8 mouse cellular contexts compared by ENCODE assay signal in genomic region chr3:148959327-148960025, GRCm38 (mm10). TPM values are rescaled to one million over a fixed set of nuclear protein-coding genes. Genes with fewer than 3 reads are reported as not detected.
DNase-seq lines count a peak whose midpoint lies in the region; ATAC-seq lines count a peak whose summit lies in the region.

No protein-coding gene starts in this region.

- no peak overlapping the region for H3K27ac ChIP-seq in neural tube, embryonic 11.5 days (ENCODE audit: low read depth, low read length)
- no peak overlapping the region for H3K27ac ChIP-seq in embryonic facial prominence, embryonic 15.5 days (replicated peaks)
- no peak overlapping the region; the same call in 1 of the 2 replicates for H3K27ac ChIP-seq in heart, embryonic 16.5 days (ENCODE audit: low read length)
- H3K27ac ChIP-seq in stomach, embryonic 14.5 days (ENCODE audit: low read length): no peak overlapping the region

- H3K27me3 ChIP-seq in neural tube, embryonic 11.5 days (ENCODE audit: control insufficient read depth, insufficient read depth, low read length): no peaks in the 10 kb centered on the region
- no peaks in the 10 kb centered on the region for H3K27me3 ChIP-seq in embryonic facial prominence, embryonic 15.5 days
- no peaks in the 10 kb centered on the region for H3K27me3 ChIP-seq in heart, embryonic 16.5 days (ENCODE audit: control insufficient read depth, insufficient read depth, low read length)
- H3K27me3 ChIP-seq in stomach, embryonic 14.5 days (ENCODE audit: control insufficient read depth, insufficient read depth, low read length): no peaks in the 10 kb centered on the region

- H3K9ac ChIP-seq in neural tube, embryonic 11.5 days (ENCODE audit: low read length): no peak overlapping the region
- H3K9ac ChIP-seq in embryonic facial prominence, embryonic 15.5 days: no peak overlapping the region
- H3K9ac ChIP-seq in heart, embryonic 16.5 days (ENCODE audit: low read length): peak overlapping the region; percentile 63
- H3K9ac ChIP-seq in stomach, embryonic 14.5 days (replicated peaks; ENCODE audit: low read depth, low read length): no peak overlapping the region

- no peak for DNase-seq in neural tube, embryonic 11.5 days (ENCODE audit: low spot score)
- DNase-seq in neural tube, embryonic 10.5 days (ENCODE audit: extremely low spot score, low spot score): no peak
- DNase-seq in kidney, postnatal 10 days: peak; percentile 70
- peak; percentile 68 for DNase-seq in lung, postnatal 25 days (ENCODE audit: low spot score)
- DNase-seq in c-Kit-positive CD71-positive TER-119-positive erythroid progenitor cells, embryonic 14.5 days (ENCODE audit: low spot score): no peak

- peak; percentile 62; the same call in 1 of the 2 replicates for ATAC-seq in neural tube, embryonic 11.5 days (ENCODE audit: insufficient read depth, low FRiP score, low TSS enrichment)
- 0 out of 2 replicates have a peak, but pooled peaks have one; percentile 13 for ATAC-seq in embryonic facial prominence, embryonic 15.5 days (ENCODE audit: insufficient number of reproducible peaks, low FRiP score, low TSS enrichment, low read depth)
- peak; percentile 81 for ATAC-seq in heart, embryonic 16.5 days (replicated peaks; ENCODE audit: extremely low read depth, insufficient read depth, low FRiP score)
- ATAC-seq in stomach, embryonic 14.5 days (ENCODE audit: insufficient number of reproducible peaks, insufficient read depth, low FRiP score, low read depth): no peak

- no peaks in the 10 kb centered on the region for H3K9me3 ChIP-seq in neural tube, embryonic 11.5 days (ENCODE audit: control insufficient read depth, low read length)
- H3K9me3 ChIP-seq in embryonic facial prominence, embryonic 15.5 days (replicated peaks): no peaks in the 10 kb centered on the region
- no peaks in the 10 kb centered on the region for H3K9me3 ChIP-seq in heart, embryonic 16.5 days (replicated peaks; ENCODE audit: control insufficient read depth, low read length)
- H3K9me3 ChIP-seq in stomach, embryonic 14.5 days (ENCODE audit: control insufficient read depth, low read depth, low read length): no peaks in the 10 kb centered on the region

- peaks cover 26% of the 10 kb centered on the region for H3K4me1 ChIP-seq in neural tube, embryonic 11.5 days (ENCODE audit: control insufficient read depth, insufficient read depth, low read length)
- peaks cover 46% of the 10 kb centered on the region for H3K4me1 ChIP-seq in embryonic facial prominence, embryonic 15.5 days
- H3K4me1 ChIP-seq in heart, embryonic 16.5 days (ENCODE audit: control insufficient read depth, insufficient read depth, low read length): peaks cover 42% of the 10 kb centered on the region
- peaks cover 29% of the 10 kb centered on the region for H3K4me1 ChIP-seq in stomach, embryonic 14.5 days (ENCODE audit: control insufficient read depth, insufficient read depth, low read length)

- H3K4me2 ChIP-seq in neural tube, embryonic 11.5 days (ENCODE audit: low read depth): peak overlapping the region; percentile 35
- H3K4me2 ChIP-seq in embryonic facial prominence, embryonic 15.5 days (replicated peaks): peak overlapping the region; percentile 43
- H3K4me2 ChIP-seq in heart, embryonic 16.5 days (ENCODE audit: low read depth, low read length): peak overlapping the region; percentile 82
- peak overlapping the region; percentile 38 for H3K4me2 ChIP-seq in stomach, embryonic 14.5 days (replicated peaks; ENCODE audit: low read depth, low read length)

- WGBS in neural tube, embryonic 11.5 days: 18% methylated on average over 15 of the region's 15 CpGs
- WGBS in embryonic facial prominence, embryonic 15.5 days: 17% methylated on average over 15 of the region's 15 CpGs
- WGBS in heart, embryonic 16.5 days: 5% methylated on average over 15 of the region's 15 CpGs
- WGBS in stomach, embryonic 14.5 days: 22% methylated on average over 15 of the region's 15 CpGs

- no peaks in the 10 kb centered on the region for H3K36me3 ChIP-seq in neural tube, embryonic 11.5 days (ENCODE audit: control insufficient read depth, insufficient read depth, low read length)
- no peaks in the 10 kb centered on the region for H3K36me3 ChIP-seq in embryonic facial prominence, embryonic 15.5 days
- no peaks in the 10 kb centered on the region for H3K36me3 ChIP-seq in heart, embryonic 16.5 days (ENCODE audit: control insufficient read depth, insufficient read depth)
- no peaks in the 10 kb centered on the region for H3K36me3 ChIP-seq in stomach, embryonic 14.5 days (ENCODE audit: control insufficient read depth, insufficient read depth, low read length)

- H3K4me3 ChIP-seq in neural tube, embryonic 11.5 days (ENCODE audit: low read depth, low read length): peak overlapping the region; percentile 15; the same call in 1 of the 2 replicates
- H3K4me3 ChIP-seq in embryonic facial prominence, embryonic 15.5 days (replicated peaks): peak overlapping the region; percentile 27
- peak overlapping the region; percentile 57 for H3K4me3 ChIP-seq in heart, embryonic 16.5 days (ENCODE audit: low read length)
- H3K4me3 ChIP-seq in stomach, embryonic 14.5 days (ENCODE audit: low read depth, low read length): peak overlapping the region; percentile 14; the same call in 1 of the 2 replicates

RNA-seq across cellular contexts. Expression of gene Adgrl2, which starts 30.9 kb away (rescaled TPM):
- polyA plus RNA-seq in neural tube, embryonic 11.5 days (2014; fragmentation: Nextera tagmentation; extraction: Ambion mirVana): 85.0 and 86.5 TPM in 2 replicates
- polyA plus RNA-seq in embryonic facial prominence, embryonic 15.5 days (2015; fragmentation: Nextera tagmentation; extraction: Ambion mirVana): 83.6 and 86.7 TPM in 2 replicates
- polyA plus RNA-seq in heart, embryonic 16.5 days (2015; fragmentation: Nextera tagmentation; extraction: Ambion mirVana): 32.7 and 34.6 TPM in 2 replicates
- polyA plus RNA-seq in stomach, embryonic 14.5 days (2014; fragmentation: Nextera tagmentation; extraction: Ambion mirVana): 71.7 and 78.9 TPM in 2 replicates

Comparison
In these comparisons a context has a peak if more than half of its experiments do, and no peak if none do; other contexts are left out.
1. DNase-seq: peak in kidney, postnatal 10 days (single experiment) and lung, postnatal 25 days (single experiment); none in neural tube, embryonic 11.5 days (single experiment), neural tube, embryonic 10.5 days (single experiment) and c-Kit-positive CD71-positive TER-119-positive erythroid progenitor cells, embryonic 14.5 days (single experiment).
2. Peak in every context shown above with its lines, with median percentiles within 50 percentile points of each other: H3K4me2 ChIP-seq and H3K4me3 ChIP-seq.